Mouse (Mus musculus): Measurements from ENCODE around the gene Arl14.
"Not testable (repeated sequence)": the region's sequence is repeated elsewhere in the genome, so short reads cannot be mapped to it uniquely, and the experiment has no call there.

Gene Arl14

GRCm38 (mm10) chr3:69213465-69213864 lies 8.8 kb upstream of the Arl14 start:
- DNase-seq (ENCODE audit: low spot score), result no peak

DNA sequence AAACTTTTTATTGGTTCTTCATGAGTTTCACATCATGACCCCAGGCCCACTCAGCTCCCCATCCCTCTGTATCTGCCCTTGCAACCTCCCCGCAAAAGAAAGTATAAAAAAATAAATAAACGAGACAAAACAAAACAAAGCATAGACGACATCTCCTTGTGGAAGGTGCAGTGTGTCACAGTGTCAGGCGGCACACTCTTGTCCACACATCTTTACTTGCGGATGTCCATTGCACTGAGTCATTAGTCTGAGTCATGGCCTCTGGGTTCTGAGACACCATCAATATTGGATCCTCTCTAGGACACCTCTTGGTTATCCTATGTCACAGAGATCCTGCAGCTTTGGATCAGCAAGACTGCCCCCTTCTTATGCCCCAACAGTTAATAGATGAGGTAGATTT lies 7.7 kb upstream of the Arl14 start:
- DNase-seq (ENCODE audit: low spot score), result no peak

- DNase-seq (ENCODE audit: low spot score), result no peak
Observed at GRCm38 (mm10) chr3:69222502-69222900, 282 bp downstream of the Arl14 start.

DNA sequence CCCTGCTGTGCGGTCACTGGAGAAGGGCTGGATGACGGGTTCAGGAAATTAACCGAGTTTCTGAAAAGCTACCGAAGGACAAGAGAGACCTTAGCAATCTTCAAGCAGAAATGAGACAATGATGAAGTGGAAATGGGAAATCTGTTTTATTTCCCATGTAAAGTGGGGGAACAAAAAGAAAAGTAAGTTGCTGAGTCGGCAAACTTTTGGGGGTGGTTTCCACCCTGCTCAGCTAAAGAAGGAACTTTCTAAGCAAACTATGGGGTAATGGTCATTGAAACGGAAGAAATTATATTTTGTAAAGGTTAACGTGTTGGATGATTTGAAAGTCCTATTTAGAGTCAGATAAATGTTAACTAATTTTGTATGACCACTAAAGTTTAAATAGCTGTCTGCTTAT lies 768 bp downstream of the Arl14 start:
- DNase-seq (ENCODE audit: low spot score), result no peak

- DNase-seq (ENCODE audit: low spot score), result no peak
Observed at GRCm38 (mm10) chr3:69223666-69224065, 1.4 kb downstream of the Arl14 start.

DNA sequence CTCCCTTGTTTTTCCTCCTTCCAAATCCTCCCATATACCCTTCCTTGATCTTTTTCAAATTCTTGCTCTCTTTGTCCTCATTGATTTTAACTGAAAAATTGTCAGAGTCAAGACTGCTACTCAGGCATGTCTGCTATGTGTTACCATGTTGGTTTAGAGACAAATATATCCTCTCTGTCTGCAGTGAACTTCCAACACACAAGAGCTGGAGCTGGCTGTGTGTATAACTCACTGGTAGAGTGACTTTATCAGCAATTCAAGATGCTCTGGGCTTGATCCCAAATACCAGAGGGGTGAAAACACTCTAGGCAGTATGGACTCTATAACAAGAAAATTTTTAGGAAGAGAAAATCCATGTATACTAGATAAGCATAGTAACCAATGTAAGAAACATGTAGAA lies 2.8 kb downstream of the Arl14 start:
- no peak for DNase-seq (ENCODE audit: low spot score)

DNA sequence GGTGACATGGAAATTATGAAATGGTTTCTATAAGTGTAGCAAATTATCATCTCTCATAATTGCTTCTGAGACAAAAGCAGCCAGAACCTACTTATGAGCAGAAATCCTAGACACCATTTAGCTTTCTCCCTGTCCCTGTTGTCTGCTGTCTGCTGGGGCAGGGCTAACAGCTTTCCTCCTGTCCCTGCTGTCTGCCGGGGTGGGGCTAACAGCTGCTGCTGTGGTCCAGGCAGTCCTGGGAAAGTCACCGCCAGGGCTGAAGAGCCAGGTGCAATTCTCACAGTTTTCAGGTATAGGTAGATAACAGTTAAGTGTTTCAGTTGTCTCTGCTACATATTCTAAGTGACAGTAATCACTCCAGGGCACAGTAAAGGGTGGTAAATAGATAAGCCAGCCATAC lies 4.3 kb downstream of the Arl14 start:
- DNase-seq (ENCODE audit: low spot score), result no peak

DNA sequence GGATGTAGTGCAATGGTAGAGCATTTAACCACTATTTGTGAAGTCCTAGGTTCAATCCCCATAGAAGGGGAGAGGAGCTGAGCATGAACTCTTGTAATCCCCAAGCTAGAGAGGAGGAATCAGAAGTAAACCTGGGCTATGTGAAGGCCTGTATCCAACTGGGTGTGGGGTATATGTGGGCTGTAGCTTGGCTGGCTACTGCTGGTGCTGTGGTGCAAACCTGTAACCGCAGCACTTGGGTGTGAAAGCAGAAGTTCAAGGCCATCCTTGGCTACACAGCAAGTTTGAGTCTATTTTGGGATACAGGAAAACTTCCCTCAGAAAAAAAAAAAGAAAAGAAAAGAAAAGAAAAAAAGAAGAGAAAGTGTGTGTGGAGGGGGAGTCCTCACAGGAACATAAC lies 5.8 kb downstream of the Arl14 start:
- DNase-seq (ENCODE audit: low spot score), result no peak

DNA sequence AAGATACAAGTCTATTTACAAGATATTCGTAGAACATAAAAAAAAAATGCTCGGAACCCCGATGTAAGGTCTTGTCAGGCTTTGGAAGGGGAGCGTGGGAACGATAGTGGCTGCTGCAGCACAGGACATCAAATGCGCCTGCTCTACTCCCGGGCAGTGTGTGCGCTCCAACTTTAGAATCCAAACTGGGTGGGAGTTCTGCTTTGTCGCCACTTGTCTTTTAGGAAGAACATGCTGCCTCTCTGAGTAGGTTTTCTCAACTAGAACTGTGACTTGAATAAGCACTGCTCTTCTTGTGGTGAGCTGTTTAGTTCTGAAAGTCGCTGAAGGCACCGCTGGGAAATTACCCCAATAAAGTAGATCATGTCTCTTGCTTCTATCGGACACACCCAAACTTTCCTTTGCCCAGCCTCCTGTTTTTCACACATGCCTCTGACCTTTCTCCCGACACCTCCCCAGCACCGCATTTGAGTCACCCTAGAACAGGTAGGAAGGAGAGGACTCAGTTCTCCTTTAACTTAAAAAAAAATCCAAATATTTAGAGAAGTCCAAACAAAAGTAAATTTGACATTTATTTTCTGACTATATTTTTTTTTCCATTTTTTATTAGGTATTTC lies 9.4 kb downstream of the Arl14 start:
- DNase-seq (ENCODE audit: low spot score), result no peak

DNA sequence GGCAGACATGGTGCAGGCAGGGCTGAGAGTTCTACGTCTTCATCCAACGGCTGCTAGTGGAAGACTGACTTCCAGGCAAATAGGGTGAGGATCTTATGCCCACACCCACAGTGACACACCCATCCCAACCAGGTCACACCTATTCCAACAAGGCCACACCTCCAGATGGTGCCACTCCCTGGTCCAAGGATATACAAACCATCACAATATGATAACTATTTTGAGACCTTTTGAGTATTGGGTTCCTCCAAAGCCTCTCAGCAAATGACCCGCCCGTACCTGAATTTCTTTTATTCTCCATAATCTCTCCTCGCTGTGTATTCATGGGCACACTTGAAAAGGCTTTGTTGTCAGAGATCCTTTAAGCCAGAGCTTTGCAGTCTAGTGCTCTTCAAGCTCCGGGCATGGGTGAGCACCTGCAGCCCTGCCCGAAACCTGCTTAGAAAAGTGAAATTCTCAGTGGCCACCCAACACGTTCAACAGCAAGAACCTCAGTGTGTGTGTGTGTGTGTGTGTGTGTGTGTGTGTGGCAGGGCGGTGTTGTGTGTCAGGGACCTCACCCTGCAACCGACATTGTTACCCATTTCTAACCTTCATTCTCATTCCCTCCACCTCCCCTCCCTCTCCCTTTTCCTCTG lies 11.5 kb downstream of the Arl14 start:
- DNase-seq (ENCODE audit: low spot score), result not testable (repeated sequence)

DNA sequence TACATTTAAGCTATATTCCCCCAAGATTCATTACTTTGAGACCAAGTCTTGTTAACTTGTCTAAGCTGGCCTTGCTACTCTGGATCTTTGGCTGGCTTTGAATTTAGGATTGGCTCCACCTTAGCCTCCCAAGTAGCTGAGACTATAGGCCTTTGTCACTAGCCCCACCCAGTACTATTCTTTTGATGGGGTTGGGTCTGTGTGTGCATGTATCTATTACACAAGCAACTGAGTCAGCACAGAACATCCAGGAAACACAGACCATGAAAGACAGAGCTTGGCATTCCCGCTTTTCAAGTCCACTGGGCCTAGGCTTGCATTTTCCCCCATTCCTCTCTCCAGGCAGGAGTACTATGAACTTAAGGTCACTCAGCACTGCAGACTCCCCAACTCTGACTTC lies 12.3 kb downstream of the Arl14 start:
- no peak for DNase-seq (ENCODE audit: low spot score)

DNA sequence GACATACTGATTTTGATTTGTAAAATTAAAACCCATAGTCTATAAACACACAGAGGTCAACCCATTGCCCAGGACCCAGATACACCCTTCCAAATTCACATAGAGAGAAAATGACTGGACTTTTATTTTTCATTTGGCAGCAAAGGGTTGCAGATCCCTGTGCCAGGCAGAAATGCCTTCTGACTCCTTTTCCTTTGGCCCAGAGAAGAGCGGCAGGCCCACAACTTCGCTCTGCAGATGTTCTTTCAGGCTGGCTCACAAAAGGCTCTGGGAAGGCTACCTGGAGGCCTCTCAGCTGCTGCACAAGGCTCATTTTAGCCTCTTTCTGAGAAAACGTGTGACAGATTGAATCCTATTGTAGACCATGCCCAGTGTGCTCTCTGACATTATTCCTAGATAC lies 13.6 kb downstream of the Arl14 start:
- DNase-seq (ENCODE audit: low spot score), result no peak

GRCm38 (mm10) chr3:69236491-69236890 lies 14.3 kb downstream of the Arl14 start:
- DNase-seq (ENCODE audit: low spot score), result no peak

DNA sequence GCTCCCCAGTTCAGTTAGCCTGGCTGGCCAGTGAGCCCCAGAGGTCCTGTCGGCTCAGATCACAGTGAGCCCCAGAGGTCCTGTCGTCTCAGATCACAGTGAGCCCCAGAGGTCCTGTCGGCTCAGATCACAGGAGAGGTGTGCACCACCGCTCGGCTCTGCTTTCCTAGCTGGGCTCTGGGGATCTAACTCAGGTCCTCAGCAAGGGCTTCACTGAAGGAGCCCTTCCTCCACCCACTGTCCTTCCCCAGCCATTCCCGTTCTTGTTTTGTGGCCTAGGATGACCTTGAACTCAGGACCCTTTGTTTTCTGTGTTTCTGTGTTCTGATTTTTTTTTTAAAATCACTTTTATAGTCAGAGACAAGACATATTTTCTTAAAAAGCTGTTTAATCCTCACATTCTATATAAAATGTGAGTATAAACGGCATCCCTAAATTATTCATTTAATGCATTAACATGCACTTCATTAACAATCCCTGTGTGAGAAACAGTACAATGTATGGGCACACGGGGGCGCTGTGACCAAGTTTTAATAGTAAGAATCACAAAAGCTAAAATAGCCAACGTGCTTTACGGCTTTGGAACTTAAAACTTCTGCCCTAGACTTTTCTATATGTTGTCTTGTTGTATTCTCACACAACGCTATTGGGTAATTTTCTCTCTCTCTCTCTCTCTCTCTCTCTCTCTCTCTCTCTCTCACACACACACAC lies 16.1 kb downstream of the Arl14 start:
- peak; percentile 55 for DNase-seq (ENCODE audit: low spot score)

DNA sequence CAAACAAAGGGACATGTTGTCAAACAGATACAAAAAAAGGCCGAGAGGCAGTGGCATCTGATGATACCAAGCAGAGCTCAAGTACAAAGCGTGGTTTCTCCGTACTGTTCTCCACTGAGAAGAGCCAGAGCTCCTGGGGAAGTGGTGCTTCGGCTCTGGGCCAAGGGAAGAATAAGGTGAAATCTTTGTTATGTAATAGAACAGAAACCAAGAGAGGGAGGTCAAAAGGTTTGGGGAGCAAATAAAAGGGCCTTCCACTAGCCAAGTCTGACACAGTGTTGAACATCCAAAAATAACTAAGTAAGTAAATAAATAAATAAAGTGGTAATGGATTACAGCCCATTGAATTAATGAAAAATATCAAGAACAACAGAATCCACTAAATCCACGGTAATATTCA lies 17.0 kb downstream of the Arl14 start:
- DNase-seq (ENCODE audit: low spot score), result no peak

- DNase-seq (ENCODE audit: low spot score), result no peak
Observed at GRCm38 (mm10) chr3:69241020-69241419, 18.8 kb downstream of the Arl14 start.

- DNase-seq (ENCODE audit: low spot score), result no peak
Observed at GRCm38 (mm10) chr3:69253096-69253866, 31.1 kb downstream of the Arl14 start.

DNA sequence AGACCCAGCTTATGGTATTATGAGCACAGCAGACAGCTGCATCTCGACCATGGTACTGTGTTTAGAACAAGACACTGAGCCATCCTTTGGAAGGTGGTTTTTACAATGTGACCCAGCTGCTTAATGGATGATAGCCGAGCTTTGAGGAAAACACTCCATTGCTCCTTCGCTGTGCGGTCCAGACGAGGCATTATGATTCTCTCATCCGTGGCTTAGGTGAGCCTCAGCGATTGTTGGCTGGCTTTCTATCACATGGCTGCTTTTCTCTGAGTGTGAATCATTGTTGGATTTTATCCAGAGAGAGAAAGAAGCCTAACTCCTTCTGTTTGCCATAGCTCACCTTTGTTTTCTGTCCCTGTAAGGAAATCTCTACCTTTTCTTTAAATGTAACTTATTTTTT lies 32.5 kb downstream of the Arl14 start:
- no peak for DNase-seq (ENCODE audit: low spot score)

DNA sequence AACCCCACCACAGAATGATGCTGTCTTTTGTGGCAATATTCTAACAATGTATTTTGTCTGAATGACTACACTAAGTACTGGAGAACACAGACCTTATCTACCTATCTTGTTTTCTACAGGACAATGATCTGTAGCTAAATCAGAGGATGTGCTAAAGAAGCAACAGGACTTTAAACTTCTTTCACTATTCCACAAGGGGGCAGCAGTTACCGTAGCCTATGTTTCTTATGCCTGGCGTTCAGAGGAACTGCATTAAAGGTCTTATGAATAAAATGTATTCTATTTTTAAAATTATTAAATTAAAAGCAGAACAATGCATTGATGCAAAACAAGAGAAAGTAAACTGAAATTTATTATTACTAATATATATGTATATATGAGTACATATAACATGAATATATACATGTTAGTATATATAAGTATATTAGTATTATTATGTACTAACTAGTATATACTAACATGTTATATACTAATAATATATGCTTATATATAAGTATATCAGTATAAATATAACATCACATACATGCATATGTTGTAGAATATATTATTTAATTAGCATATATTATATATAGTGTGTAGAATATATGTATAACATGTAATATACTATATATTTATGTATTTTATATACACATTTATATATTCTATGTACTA lies 35.0 kb downstream of the Arl14 start:
- no peak for DNase-seq (ENCODE audit: low spot score)

- peak; percentile 25 for DNase-seq (ENCODE audit: low spot score)
Observed at GRCm38 (mm10) chr3:69263010-69263643, 40.9 kb downstream of the Arl14 start.

DNA sequence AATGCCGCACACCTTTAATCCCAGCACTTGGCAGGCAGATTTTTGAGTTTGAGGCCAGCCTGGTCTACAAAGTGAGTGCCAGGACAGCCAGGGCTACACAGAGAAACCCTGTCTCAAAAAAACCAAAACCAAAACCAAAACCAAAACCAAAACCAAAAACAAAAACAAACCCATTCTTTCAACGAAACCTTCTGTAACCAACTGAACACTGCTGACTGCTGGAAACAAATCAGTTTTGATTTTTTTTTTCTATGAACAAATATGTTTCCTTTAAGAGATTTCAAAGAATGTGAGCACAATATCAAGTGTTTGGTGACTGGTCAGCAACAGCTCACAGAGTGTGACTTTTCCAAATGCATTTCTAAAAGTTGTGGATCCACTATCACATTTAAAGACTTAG lies 42.1 kb downstream of the Arl14 start:
- DNase-seq (ENCODE audit: low spot score), result not testable (repeated sequence)

DNA sequence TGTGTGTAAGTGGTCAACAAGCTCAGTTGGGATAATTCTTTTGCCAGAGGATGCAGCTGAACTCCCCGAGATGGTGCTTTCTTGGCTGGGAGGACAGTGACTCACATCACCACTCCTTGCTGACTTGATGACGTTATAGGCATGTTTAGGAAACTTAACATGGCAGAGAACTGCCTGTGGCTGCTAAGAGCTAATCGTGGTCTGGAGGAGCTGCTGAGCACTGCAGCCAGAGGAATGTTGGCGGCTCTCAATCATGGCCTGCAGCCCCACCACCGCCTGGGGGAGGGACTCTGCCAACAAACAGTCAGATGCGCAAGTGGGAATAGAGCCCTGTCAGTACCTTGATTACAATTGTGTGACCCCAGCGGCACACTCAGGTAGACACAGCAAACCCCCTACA lies 49.6 kb downstream of the Arl14 start:
- no peak for DNase-seq (ENCODE audit: low spot score)

All from ovary, postnatal 36 days (tissue).